Mouse (Mus musculus) stomach, embryonic 14.5 days (tissue): ENCODE results near the gene Krt10. TPM values are rescaled to one million over a fixed set of nuclear protein-coding genes. Genes with fewer than 3 reads are reported as not detected.

Experiments
- ATAC-seq: fragments of 200-750 bp; cut with Nextera tagmentation; 2 replicates; pipeline ENCODE4 v1.8.0; 2017; ENCODE audit warnings: low read depth, moderate TSS enrichment; ENCODE audit not compliant: insufficient number of reproducible peaks, insufficient read depth, low FRiP score
- H3K27ac ChIP-seq: fragments of 300-500 bp; sonication (generic); 2 replicates; pipeline ENCODE4 v1.5.1; 2014; ENCODE audit warnings: mild to moderate bottlenecking, low read length, moderate library complexity, mixed read lengths
- H3K27me3 ChIP-seq: fragments of 300-500 bp; sonication (generic); 2 replicates; pipeline ENCODE4 v1.6.1; 2014; ENCODE audit warnings: low read length, control low read depth, mixed read lengths; ENCODE audit not compliant: control insufficient read depth, insufficient read depth
- H3K36me3 ChIP-seq: fragments of 300-500 bp; sonication (generic); 2 replicates; pipeline ENCODE4 v1.6.1; 2014; ENCODE audit warnings: mild to moderate bottlenecking, control low read depth, low read length, moderate library complexity, mixed read lengths; ENCODE audit not compliant: control insufficient read depth, insufficient read depth
- H3K4me1 ChIP-seq: fragments of 300-500 bp; sonication (generic); 2 replicates; pipeline ENCODE4 v1.6.1; 2014; ENCODE audit warnings: low read length, control low read depth, mixed read lengths; ENCODE audit not compliant: control insufficient read depth, insufficient read depth
- H3K4me2 ChIP-seq: fragments of 300-500 bp; sonication (generic); replicated peaks from 2 replicates; pipeline ENCODE4 v1.6.1; 2014; ENCODE audit warnings: low read depth, low read length, control low read depth
- H3K4me3 ChIP-seq: fragments of 300-500 bp; sonication (generic); 2 replicates; pipeline ENCODE4 v1.5.1; 2014; ENCODE audit warnings: low read depth, low read length, control low read depth
- H3K9ac ChIP-seq: fragments of 300-500 bp; sonication (generic); replicated peaks from 2 replicates; pipeline ENCODE4 v1.6.1; 2014; ENCODE audit warnings: low read depth, mild to moderate bottlenecking, control low read depth, low read length, moderate library complexity, mixed read lengths
- H3K9me3 ChIP-seq: fragments of 300-500 bp; sonication (generic); 2 replicates; pipeline ENCODE4 v1.6.1; 2016; ENCODE audit warnings: low read depth, low read length, control low read depth; ENCODE audit not compliant: control insufficient read depth
- WGBS: fragments of 180-500 bp; shearing (Covaris S2); extraction: QIAGEN DNeasy Blood & Tissue Kit; methylation state at CpG from one replicate; pipeline ENCODE4 v1.1.7; 2014; 5-methylcytosine and 5-hydroxymethylcytosine counted together
- polyA plus RNA-seq: library from polyadenylated mRNA; unstranded; fragments of >200 nt; fragmentation: Nextera tagmentation; extraction: Ambion mirVana; gene quantifications from 2 replicates; pipeline ENCODE4 v1.2.1, GENCODE M21; 2014

The Krt10 gene
- polyA plus RNA-seq, 1 experiment from 2014 or later: 31.7 TPM

DNA sequence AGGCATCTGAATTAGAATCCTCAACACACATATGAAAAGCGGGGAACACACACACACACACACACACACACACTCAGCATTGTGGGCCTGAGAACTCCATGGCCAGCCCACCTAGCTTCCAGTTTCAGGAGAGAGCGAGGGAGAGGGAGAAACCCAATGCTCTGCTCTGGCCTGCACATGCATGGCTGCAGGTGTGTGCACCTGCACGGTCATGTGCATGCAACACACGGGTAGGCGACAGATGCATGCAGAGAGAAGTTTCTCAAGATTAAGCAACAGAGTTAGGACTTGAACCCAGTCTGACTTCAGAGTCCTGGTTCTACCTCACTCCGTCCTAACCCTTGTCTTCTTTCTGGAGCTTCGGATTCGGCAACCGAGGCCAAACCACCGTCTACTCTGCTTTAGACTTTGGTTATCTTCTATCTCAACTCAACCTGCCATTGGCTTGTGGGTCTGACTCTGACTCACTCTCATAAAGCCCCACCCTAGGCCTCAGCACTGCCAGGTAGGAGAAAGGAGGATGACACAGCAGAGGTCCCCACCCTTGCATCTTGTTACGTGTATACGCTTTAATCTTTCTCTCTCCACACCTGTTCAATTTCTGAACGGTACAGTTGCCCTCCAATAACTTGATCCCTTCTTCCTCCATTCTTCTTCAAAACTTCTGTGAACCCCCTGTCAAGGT lies 25.4 kb upstream of the Krt10 start:
- Histone ChIP-seq H3K9ac (no peak overlapping the region), H3K9me3 (no peaks in the 10 kb centered on the region), H3K27me3 (no peaks in the 10 kb centered on the region), H3K36me3 (no peaks in the 10 kb centered on the region), H3K4me3 (no peak overlapping the region), H3K4me1 (no peaks in the 10 kb centered on the region), H3K27ac (no peak overlapping the region), H3K4me2 (no peak overlapping the region)
- WGBS: 86% methylated on average over 13 of the region's 13 CpGs
- no peak for ATAC-seq

DNA sequence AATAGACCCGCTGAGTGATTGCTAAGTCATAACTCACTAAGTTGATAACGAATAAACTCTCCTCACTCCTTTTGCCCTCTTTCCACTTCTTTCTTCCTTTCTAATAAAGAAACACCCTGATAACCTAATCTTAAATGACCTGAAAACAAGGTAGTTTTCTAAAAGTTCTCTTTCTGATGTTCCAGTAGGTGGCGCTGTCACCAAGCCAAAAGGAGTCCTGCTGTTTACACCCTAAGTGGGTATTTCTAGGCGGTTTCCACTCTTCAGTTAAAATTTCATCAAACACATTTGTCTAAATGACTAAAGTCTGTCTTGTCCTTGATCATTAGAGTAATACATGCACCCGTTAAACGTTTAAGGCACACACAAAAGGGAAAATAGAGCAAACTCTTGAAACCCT lies 24.1 kb upstream of the Krt10 start:
- H3K9ac ChIP-seq: no peak overlapping the region
- no peaks in the 10 kb centered on the region for H3K27me3 ChIP-seq
- ATAC-seq: no peak
- H3K4me1 ChIP-seq: no peaks in the 10 kb centered on the region
- WGBS: 19% methylated on average over 6 of the region's 6 CpGs
- no peaks in the 10 kb centered on the region for H3K36me3 ChIP-seq
- no peak overlapping the region for H3K4me3 ChIP-seq
- no peak overlapping the region for H3K27ac ChIP-seq
- no peak overlapping the region for H3K4me2 ChIP-seq
- no peaks in the 10 kb centered on the region for H3K9me3 ChIP-seq

- Histone ChIP-seq H3K4me3 (no peak overlapping the region), H3K9ac (no peak overlapping the region), H3K9me3 (no peaks in the 10 kb centered on the region), H3K27ac (no peak overlapping the region), H3K4me1 (no peaks in the 10 kb centered on the region), H3K4me2 (no peak overlapping the region), H3K36me3 (no peaks in the 10 kb centered on the region), H3K27me3 (no peaks in the 10 kb centered on the region)
- WGBS: 63% methylated on average over 10 of the region's 10 CpGs
- ATAC-seq: no peak
These were observed 17.0 kb upstream of the Krt10 start for GRCm38 (mm10) chr11:99406186-99406585.

GRCm38 (mm10) chr11:99399956-99400549 lies 10.9 kb upstream of the Krt10 start:
- Histone ChIP-seq H3K9ac (no peak overlapping the region), H3K36me3 (no peaks in the 10 kb centered on the region), H3K4me1 (no peaks in the 10 kb centered on the region), H3K4me2 (no peak overlapping the region), H3K9me3 (no peaks in the 10 kb centered on the region), H3K4me3 (no peak overlapping the region), H3K27ac (no peak overlapping the region), H3K27me3 (no peaks in the 10 kb centered on the region)
- no peak for ATAC-seq
- 87% methylated on average over 13 of the region's 13 CpGs for WGBS

- Histone ChIP-seq H3K9ac (no peak overlapping the region), H3K9me3 (no peaks in the 10 kb centered on the region), H3K4me2 (no peak overlapping the region), H3K4me1 (no peaks in the 10 kb centered on the region), H3K27ac (no peak overlapping the region), H3K27me3 (no peaks in the 10 kb centered on the region), H3K36me3 (no peaks in the 10 kb centered on the region), H3K4me3 (no peak overlapping the region)
- ATAC-seq: no peak
- WGBS: 64% methylated on average over 8 of the region's 8 CpGs
These were observed 9.7 kb upstream of the Krt10 start for GRCm38 (mm10) chr11:99398832-99399231.

DNA sequence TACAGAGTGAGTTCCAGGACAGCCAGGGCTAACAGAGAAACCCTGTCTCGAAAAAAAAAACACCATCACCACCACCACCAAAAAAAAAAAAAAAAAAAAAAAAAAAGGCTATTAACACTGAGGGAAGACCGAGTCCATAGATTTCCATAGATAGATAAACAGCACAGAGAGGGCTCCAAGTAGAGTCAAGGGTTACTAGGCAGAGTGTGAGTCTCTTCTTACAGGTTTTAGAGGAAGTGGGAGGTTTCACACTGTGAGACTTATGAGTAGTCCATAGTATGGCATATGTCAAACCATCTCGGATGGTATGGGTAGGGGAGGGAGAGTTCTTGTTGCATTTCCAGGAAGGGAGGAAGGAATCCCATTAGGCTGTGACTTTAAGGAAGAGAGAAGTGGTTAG lies 8.9 kb upstream of the Krt10 start:
- Histone ChIP-seq H3K27ac (no peak overlapping the region), H3K9ac (no peak overlapping the region), H3K4me1 (no peaks in the 10 kb centered on the region), H3K27me3 (no peaks in the 10 kb centered on the region), H3K9me3 (no peaks in the 10 kb centered on the region), H3K36me3 (no peaks in the 10 kb centered on the region), H3K4me3 (no peak overlapping the region), H3K4me2 (no peak overlapping the region)
- WGBS: 69% methylated on average over 3 of the region's 3 CpGs
- ATAC-seq: no peak

GRCm38 (mm10) chr11:99396661-99397060 lies 7.5 kb upstream of the Krt10 start:
- no peak overlapping the region for H3K4me2 ChIP-seq
- no peak for ATAC-seq
- no peak overlapping the region for H3K27ac ChIP-seq
- no peak overlapping the region for H3K4me3 ChIP-seq
- H3K4me1 ChIP-seq: no peaks in the 10 kb centered on the region
- no peaks in the 10 kb centered on the region for H3K27me3 ChIP-seq
- 90% methylated on average over 2 of the region's 2 CpGs for WGBS
- H3K36me3 ChIP-seq: no peaks in the 10 kb centered on the region
- H3K9ac ChIP-seq: no peak overlapping the region
- no peaks in the 10 kb centered on the region for H3K9me3 ChIP-seq

DNA sequence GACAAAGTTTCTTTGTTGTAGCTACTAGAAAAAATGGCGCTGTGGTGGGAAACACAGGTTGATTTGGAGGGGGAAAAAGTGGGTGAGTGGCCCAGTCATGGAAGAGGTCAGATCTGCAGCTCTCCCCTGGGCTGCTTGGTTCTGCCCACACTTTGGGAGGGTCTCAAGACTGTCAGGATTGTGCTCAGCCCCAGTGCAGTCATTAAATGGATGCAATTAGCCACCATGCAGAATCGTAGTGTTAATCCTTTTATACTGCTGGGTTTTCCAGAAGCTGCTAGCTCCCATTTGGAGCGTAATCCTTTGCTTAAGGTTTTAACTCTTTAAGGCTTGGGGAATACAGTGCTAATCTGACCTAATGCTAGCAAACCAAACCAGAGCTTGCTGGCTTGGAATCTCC lies 6.9 kb upstream of the Krt10 start:
- Histone ChIP-seq H3K9ac (no peak overlapping the region), H3K9me3 (no peaks in the 10 kb centered on the region), H3K36me3 (no peaks in the 10 kb centered on the region), H3K27me3 (no peaks in the 10 kb centered on the region), H3K4me1 (no peaks in the 10 kb centered on the region), H3K27ac (no peak overlapping the region), H3K4me3 (no peak overlapping the region), H3K4me2 (no peak overlapping the region)
- WGBS: 53% methylated on average over 3 of the region's 3 CpGs
- ATAC-seq: no peak

DNA sequence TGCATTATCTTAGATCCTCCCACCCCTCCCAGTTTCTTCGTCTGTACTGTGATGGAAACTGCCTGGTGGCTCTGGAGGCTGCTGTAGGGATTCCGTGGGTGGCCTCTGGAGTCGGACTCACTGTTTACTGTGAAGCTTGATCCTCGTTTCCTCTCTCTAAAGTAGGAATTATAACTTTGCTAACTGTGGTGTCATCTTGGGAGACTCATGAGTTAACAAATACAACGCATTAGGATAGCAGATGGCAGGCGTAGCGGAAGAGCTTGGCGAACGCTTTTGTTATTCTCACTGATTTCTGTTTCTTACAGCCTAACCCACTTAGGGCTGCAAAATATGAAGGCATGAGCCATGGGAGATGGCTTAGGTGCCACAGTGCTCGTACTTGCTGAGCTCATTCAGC lies 3.3 kb upstream of the Krt10 start:
- no peaks in the 10 kb centered on the region for H3K4me1 ChIP-seq
- no peak overlapping the region for H3K4me3 ChIP-seq
- 0 out of 2 replicates have a peak, but pooled peaks have one; percentile 37 for ATAC-seq
- no peaks in the 10 kb centered on the region for H3K36me3 ChIP-seq
- no peaks in the 10 kb centered on the region for H3K9me3 ChIP-seq
- 60% methylated on average over 10 of the region's 10 CpGs for WGBS
- no peaks in the 10 kb centered on the region for H3K27me3 ChIP-seq
- no peak overlapping the region for H3K9ac ChIP-seq
- no peak overlapping the region for H3K4me2 ChIP-seq
- peak overlapping the region; percentile 28; the same call in 1 of the 2 replicates for H3K27ac ChIP-seq
